Mouse (Mus musculus): ENCODE data around the gene Swap70.

DNA sequence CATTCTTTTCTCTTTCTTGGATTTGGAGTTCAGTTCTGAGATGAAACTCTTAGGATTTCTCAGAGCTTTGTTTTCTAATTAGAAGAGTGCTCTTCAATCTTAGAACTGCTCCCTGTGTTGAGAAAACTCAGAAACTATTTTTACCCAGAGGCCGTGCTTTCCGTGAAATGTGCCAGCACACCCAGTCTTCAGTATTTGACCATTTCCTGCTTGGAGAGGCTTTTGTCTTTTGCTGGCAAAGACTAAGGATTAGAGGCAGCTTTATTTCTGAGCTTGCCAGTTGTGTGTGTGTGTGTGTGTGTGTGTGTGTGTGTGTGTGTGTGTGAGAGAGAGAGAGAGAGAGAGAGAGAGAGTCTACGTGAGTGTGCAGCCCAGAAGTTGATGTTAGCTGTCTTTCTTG lies 6.6 kb upstream of the Swap70 start:
- TF ChIP-seq CTCF (IDR thresholded peaks at IDR 0.05) (no peak), EP300 (IDR thresholded peaks at IDR 0.05) (peak; percentile 56)

Data from lung, postnatal 0 days (tissue).